Mouse (Mus musculus): ENCODE data around the gene Btbd3.

DNA sequence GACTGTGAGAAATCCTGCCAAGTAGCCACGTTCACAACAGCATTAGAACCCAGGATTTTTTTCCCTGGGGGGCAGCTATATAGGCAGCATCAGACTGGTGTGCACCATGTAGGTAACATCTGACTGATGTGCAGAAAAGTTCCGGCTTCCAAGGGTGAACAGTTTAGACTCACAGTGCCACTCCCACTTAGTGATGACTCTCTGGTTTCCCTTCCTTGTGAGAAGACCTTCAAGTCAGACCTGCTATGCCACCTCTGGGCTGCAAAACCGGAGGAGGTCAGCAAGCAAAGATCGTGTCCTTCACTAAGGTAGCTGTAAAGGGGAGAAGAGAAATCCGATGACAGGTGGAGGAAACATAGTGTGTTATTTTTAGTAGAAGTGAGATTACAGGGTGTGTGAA, 24.1 kb upstream of the Btbd3 start:
- TF ChIP-seq CTCF (IDR thresholded peaks at IDR 0.05; ENCODE audit: low read depth, low read length) (no peak), EP300 (IDR thresholded peaks at IDR 0.05; ENCODE audit: insufficient read depth, low read depth, low read length) (no peak)
